Mouse (Mus musculus) heart, embryonic 11.5 days (tissue): ENCODE data around the gene Ugt1a9. TPM values are rescaled to one million over a fixed set of nuclear protein-coding genes. Genes with fewer than 3 reads are reported as not detected.
"Not testable (repeated sequence)": the region's sequence is repeated elsewhere in the genome, so short reads cannot be mapped to it uniquely, and the experiment has no call there.

ENCODE experiments used
- ATAC-seq: fragments of 200-750 bp; cut with Nextera tagmentation; replicated peaks from 2 replicates; pipeline ENCODE4 v1.8.0; 2017; ENCODE audit warnings: moderate library complexity; ENCODE audit not compliant: insufficient number of reproducible peaks, low FRiP score, low TSS enrichment
- H3K27ac ChIP-seq: fragments of 300-500 bp; sonication (generic); 2 replicates; pipeline ENCODE4 v1.5.1; 2014; ENCODE audit warnings: mild to moderate bottlenecking, low read depth, low read length
- H3K27me3 ChIP-seq: fragments of 300-500 bp; sonication (generic); 2 replicates; pipeline ENCODE4 v1.6.1; 2014; ENCODE audit warnings: mild to moderate bottlenecking, low read length, mixed read lengths; ENCODE audit not compliant: control insufficient read depth, insufficient read depth
- H3K36me3 ChIP-seq: fragments of 300-500 bp; sonication (generic); 2 replicates; pipeline ENCODE4 v1.6.1; 2014; ENCODE audit warnings: mild to moderate bottlenecking, low read length, moderate library complexity, mixed read lengths; ENCODE audit not compliant: control insufficient read depth, insufficient read depth
- H3K4me1 ChIP-seq: fragments of 300-500 bp; sonication (generic); 2 replicates; pipeline ENCODE4 v1.6.1; 2014; ENCODE audit warnings: low read length; ENCODE audit not compliant: control insufficient read depth, insufficient read depth
- H3K4me2 ChIP-seq: fragments of 300-500 bp; sonication (generic); 2 replicates; pipeline ENCODE4 v1.6.1; 2014; ENCODE audit warnings: mild to moderate bottlenecking, moderate library complexity
- H3K4me3 ChIP-seq: fragments of 300-500 bp; sonication (generic); 2 replicates; pipeline ENCODE4 v1.5.1; 2014; ENCODE audit warnings: low read depth, low read length
- H3K9ac ChIP-seq: fragments of 300-500 bp; sonication (generic); 2 replicates; pipeline ENCODE4 v1.6.1; 2014; ENCODE audit warnings: mild to moderate bottlenecking, low read depth, low read length, moderate library complexity
- H3K9me3 ChIP-seq: fragments of 300-500 bp; sonication (generic); replicated peaks from 2 replicates; pipeline ENCODE4 v1.6.1; 2016; ENCODE audit warnings: low read length; ENCODE audit not compliant: control insufficient read depth
- WGBS: fragments of 180-500 bp; shearing (Covaris S2); extraction: QIAGEN DNeasy Blood & Tissue Kit; methylation state at CpG from one replicate; pipeline ENCODE4 v1.1.7; 2014; ENCODE audit not compliant: insufficient replicate concordance; 5-methylcytosine and 5-hydroxymethylcytosine counted together
- polyA plus RNA-seq: library from polyadenylated mRNA; unstranded; fragments of >200 nt; fragmentation: Nextera tagmentation; extraction: Ambion mirVana; gene quantifications from 2 replicates; pipeline ENCODE4 v1.2.1, GENCODE M21; 2014

Ugt1a9 gene
- polyA plus RNA-seq, 1 experiment from 2014 or later, result not detected

GRCm38 (mm10) chr1:88216551-88216950 is 146.0 kb downstream of the Ugt1a9 start:
- H3K27me3 ChIP-seq, result no peaks in the 10 kb centered on the region
- no peak overlapping the region for H3K4me3 ChIP-seq
- peaks cover 2% of the 10 kb centered on the region; the same call in 1 of the 2 replicates for H3K36me3 ChIP-seq
- no peaks in the 10 kb centered on the region for H3K4me1 ChIP-seq
- H3K4me2 ChIP-seq, result no peak overlapping the region
- ATAC-seq, result no peak
- no peak overlapping the region for H3K27ac ChIP-seq
- 49% methylated on average over 2 of the region's 2 CpGs for WGBS
- peaks cover 57% of the 10 kb centered on the region for H3K9me3 ChIP-seq
- no peak overlapping the region for H3K9ac ChIP-seq

- WGBS, result 53% methylated on average over 2 of the region's 2 CpGs
- no peak for ATAC-seq
- peaks cover 52% of the 10 kb centered on the region for H3K9me3 ChIP-seq
Observed at GRCm38 (mm10) chr1:88217144-88217543, 146.5 kb downstream of the Ugt1a9 start.

GRCm38 (mm10) chr1:88217576-88217975 is 147.0 kb downstream of the Ugt1a9 start:
- Histone ChIP-seq H3K27ac (no peak overlapping the region), H3K36me3 (no peaks in the 10 kb centered on the region), H3K4me1 (no peaks in the 10 kb centered on the region), H3K4me2 (no peak overlapping the region), H3K4me3 (no peak overlapping the region), H3K9me3 (peaks cover 49% of the 10 kb centered on the region), H3K27me3 (no peaks in the 10 kb centered on the region), H3K9ac (no peak overlapping the region)
- 33% methylated on average over 3 of the region's 3 CpGs for WGBS
- ATAC-seq, result no peak

More at GRCm38 (mm10) chr1:88217144-88217543, 146.5 kb downstream of the Ugt1a9 start:
- no peak overlapping the region for H3K4me2 ChIP-seq
- no peak overlapping the region for H3K9ac ChIP-seq
- H3K4me3 ChIP-seq, result no peak overlapping the region
- H3K27ac ChIP-seq, result no peak overlapping the region
- H3K27me3 ChIP-seq, result no peaks in the 10 kb centered on the region
- H3K4me1 ChIP-seq, result no peaks in the 10 kb centered on the region
- no peaks in the 10 kb centered on the region; the same call in 1 of the 2 replicates for H3K36me3 ChIP-seq

GRCm38 (mm10) chr1:88218051-88218450 is 147.5 kb downstream of the Ugt1a9 start:
- H3K4me3 ChIP-seq, result no peak overlapping the region
- no peaks in the 10 kb centered on the region for H3K27me3 ChIP-seq
- 68% methylated on average over 9 of the region's 9 CpGs for WGBS
- no peak overlapping the region for H3K9ac ChIP-seq
- H3K4me1 ChIP-seq, result no peaks in the 10 kb centered on the region
- no peaks in the 10 kb centered on the region for H3K36me3 ChIP-seq
- H3K9me3 ChIP-seq, result peaks cover 44% of the 10 kb centered on the region
- ATAC-seq, result no peak
- H3K4me2 ChIP-seq, result no peak overlapping the region
- H3K27ac ChIP-seq, result no peak overlapping the region

GRCm38 (mm10) chr1:88218591-88218990 is 148.0 kb downstream of the Ugt1a9 start:
- Histone ChIP-seq H3K27ac (no peak overlapping the region), H3K4me2 (no peak overlapping the region), H3K4me3 (no peak overlapping the region), H3K9me3 (peaks cover 39% of the 10 kb centered on the region), H3K9ac (no peak overlapping the region), H3K36me3 (no peaks in the 10 kb centered on the region), H3K4me1 (no peaks in the 10 kb centered on the region), H3K27me3 (no peaks in the 10 kb centered on the region)
- ATAC-seq, result no peak
- WGBS, result 49% methylated on average over 4 of the region's 4 CpGs

- Histone ChIP-seq H3K27ac (no peak overlapping the region), H3K36me3 (no peaks in the 10 kb centered on the region), H3K4me1 (no peaks in the 10 kb centered on the region), H3K9me3 (peaks cover 34% of the 10 kb centered on the region), H3K4me2 (no peak overlapping the region), H3K9ac (no peak overlapping the region), H3K27me3 (no peaks in the 10 kb centered on the region), H3K4me3 (no peak overlapping the region)
- ATAC-seq, result no peak
- 18% methylated on average over 1 of the region's 1 CpGs for WGBS
Observed at GRCm38 (mm10) chr1:88219054-88219453, 148.5 kb downstream of the Ugt1a9 start.

- no peaks in the 10 kb centered on the region for H3K27me3 ChIP-seq
- H3K9me3 ChIP-seq, result peaks cover 25% of the 10 kb centered on the region
- no peak overlapping the region for H3K4me2 ChIP-seq
- H3K4me3 ChIP-seq, result no peak overlapping the region
- H3K9ac ChIP-seq, result no peak overlapping the region
- no peak overlapping the region for H3K27ac ChIP-seq
- no peaks in the 10 kb centered on the region for H3K36me3 ChIP-seq
- no peaks in the 10 kb centered on the region for H3K4me1 ChIP-seq
- ATAC-seq, result no peak
Observed at GRCm38 (mm10) chr1:88220336-88220735, 149.7 kb downstream of the Ugt1a9 start.

GRCm38 (mm10) chr1:88222216-88222615 is 151.6 kb downstream of the Ugt1a9 start:
- Histone ChIP-seq H3K36me3 (no peaks in the 10 kb centered on the region), H3K27ac (no peak overlapping the region), H3K4me3 (no peak overlapping the region), H3K9me3 (peaks cover 26% of the 10 kb centered on the region), H3K27me3 (no peaks in the 10 kb centered on the region), H3K4me2 (no peak overlapping the region), H3K4me1 (no peaks in the 10 kb centered on the region), H3K9ac (no peak overlapping the region)
- 38% methylated on average over 2 of the region's 2 CpGs for WGBS
- ATAC-seq, result no peak

GRCm38 (mm10) chr1:88223011-88223515 is 152.5 kb downstream of the Ugt1a9 start:
- peaks cover 29% of the 10 kb centered on the region for H3K9me3 ChIP-seq
- H3K4me2 ChIP-seq, H3K4me3 ChIP-seq, H3K9ac ChIP-seq, H3K4me1 ChIP-seq, H3K36me3 ChIP-seq, H3K27me3 ChIP-seq, ATAC-seq, H3K27ac ChIP-seq: not testable (repeated sequence)
